9 mouse cellular contexts compared by ENCODE assay signal in genomic region chr11:80335609-80336350, GRCm38 (mm10). TPM values are rescaled to one million over a fixed set of nuclear protein-coding genes. Genes with fewer than 3 reads are reported as not detected.
DNase-seq lines count a peak whose midpoint lies in the region; ATAC-seq and TF ChIP-seq lines count a peak whose summit lies in the region.
"Had no signal": no experiment of that assay in that cellular context is flagged by ENCODE, and none has a peak within 500 bp of the region (broad histone marks: within the 10 kb centered on the region; RNA-seq: fewer than 3 reads in every experiment).

No protein-coding gene starts in this region.

- ATAC-seq in hindbrain, postnatal 0 days: peak; percentile 82
- ATAC-seq in intestine, postnatal 0 days: no peak

- H3K4me2 ChIP-seq in hindbrain, postnatal 0 days (ENCODE audit: low read depth, low read length): no peak overlapping the region
- no peak overlapping the region for H3K4me2 ChIP-seq in intestine, postnatal 0 days (replicated peaks; ENCODE audit: low read depth)
- H3K4me2 ChIP-seq: limb, embryonic 15.5 days had no signal

- no peaks in the 10 kb centered on the region for H3K36me3 ChIP-seq in embryonic facial prominence, embryonic 10.5 days (replicated peaks)
- H3K36me3 ChIP-seq in hindbrain, postnatal 0 days (ENCODE audit: insufficient read depth, low read length): no peaks in the 10 kb centered on the region
- H3K36me3 ChIP-seq in intestine, postnatal 0 days (ENCODE audit: control insufficient read depth, insufficient read depth): no peaks in the 10 kb centered on the region
- H3K36me3 ChIP-seq: limb, embryonic 15.5 days had no signal

- H3K27ac ChIP-seq in embryonic facial prominence, embryonic 10.5 days (replicated peaks): no peak overlapping the region
- no peak overlapping the region for H3K27ac ChIP-seq in hindbrain, postnatal 0 days
- no peak overlapping the region for H3K27ac ChIP-seq in intestine, postnatal 0 days (ENCODE audit: low read depth, low read length)
- H3K27ac ChIP-seq: limb, embryonic 15.5 days had no signal

- H3K4me1 ChIP-seq in embryonic facial prominence, embryonic 10.5 days: peaks cover 20% of the 10 kb centered on the region
- peaks cover 10% of the 10 kb centered on the region for H3K4me1 ChIP-seq in hindbrain, postnatal 0 days (ENCODE audit: insufficient read depth, low read length)
- no peaks in the 10 kb centered on the region for H3K4me1 ChIP-seq in intestine, postnatal 0 days (replicated peaks; ENCODE audit: control insufficient read depth, insufficient read depth, low read length)

- 0 out of 2 replicates have a peak overlapping the region, but pooled peaks have one; percentile 9 for H3K9ac ChIP-seq in hindbrain, postnatal 0 days (replicated peaks; ENCODE audit: low read length)
- H3K9ac ChIP-seq in intestine, postnatal 0 days (ENCODE audit: low read depth, low read length): no peak overlapping the region
- H3K9ac ChIP-seq: limb, embryonic 15.5 days had no signal

- H3K9me3 ChIP-seq in embryonic facial prominence, embryonic 10.5 days: no peaks in the 10 kb centered on the region
- H3K9me3 ChIP-seq in hindbrain, postnatal 0 days (ENCODE audit: low read length): no peaks in the 10 kb centered on the region
- H3K9me3 ChIP-seq in intestine, postnatal 0 days (ENCODE audit: control insufficient read depth): no peaks in the 10 kb centered on the region
- H3K9me3 ChIP-seq: limb, embryonic 15.5 days had no signal

- peak; percentile 53 for DNase-seq in left cerebral cortex, postnatal 4 days
- no peak for DNase-seq in left cerebral cortex, postnatal 10 days (ENCODE audit: extremely low spot score in 1 of 2, low spot score in 2 of 2)
- peak; percentile 53 for DNase-seq in embryonic facial prominence, embryonic 10.5 days (ENCODE audit: low spot score)
- peak; percentile 72 for DNase-seq in hindbrain, postnatal 0 days (ENCODE audit: low spot score)
- DNase-seq in retina, postnatal 1 day: peak; percentile 95
- DNase-seq in gastrocnemius, adult 8-10 months (ENCODE audit: low spot score in 2 of 2): no peak
- no peak for DNase-seq in heart, postnatal 25 days (ENCODE audit: low spot score)

- H3K4me3 ChIP-seq in embryonic facial prominence, embryonic 10.5 days: 0 out of 2 replicates have a peak overlapping the region, but pooled peaks have one; percentile 3
- no peak overlapping the region for H3K4me3 ChIP-seq in hindbrain, postnatal 0 days (ENCODE audit: low read length)
- H3K4me3 ChIP-seq in intestine, postnatal 0 days (ENCODE audit: low read depth, low read length): no peak overlapping the region
- H3K4me3 ChIP-seq: limb, embryonic 15.5 days had no signal

- intact Hi-C loops in left cerebral cortex, postnatal 4 days (cut with DNase I): no loop called here
- intact Hi-C loops in left cerebral cortex, postnatal 10 days (cut with DNase I): no loop called here
- intact Hi-C loops in heart, postnatal 25 days (cut with DNase I): no loop called here

- TF ChIP-seq CTCF in hindbrain, postnatal 0 days (IDR thresholded peaks at IDR 0.05; ENCODE audit: low read depth): no peak
- no peak for TF ChIP-seq CTCF in intestine, postnatal 0 days (IDR thresholded peaks at IDR 0.05; ENCODE audit: low read depth)

- WGBS in embryonic facial prominence, embryonic 10.5 days: 2% methylated on average over 7 of the region's 7 CpGs
- 6% methylated on average over 7 of the region's 7 CpGs for WGBS in hindbrain, postnatal 0 days
- 6% methylated on average over 7 of the region's 7 CpGs for WGBS in intestine, postnatal 0 days

- peaks cover 18% of the 10 kb centered on the region; the same call in 1 of the 2 replicates for H3K27me3 ChIP-seq in embryonic facial prominence, embryonic 10.5 days (replicated peaks; ENCODE audit: low read depth, poor library complexity, severe bottlenecking)
- H3K27me3 ChIP-seq in hindbrain, postnatal 0 days (ENCODE audit: insufficient read depth, low read length): no peaks in the 10 kb centered on the region
- H3K27me3 ChIP-seq in intestine, postnatal 0 days (replicated peaks; ENCODE audit: control insufficient read depth, insufficient read depth, low read length): no peaks in the 10 kb centered on the region; the same call in 1 of the 2 replicates
- H3K27me3 ChIP-seq: limb, embryonic 15.5 days had no signal

RNA-seq across cellular contexts. Expression of gene Rhbdl3, which starts 35.1 kb away (rescaled TPM):
- 1 to 10 TPM; 6.3 to 7.1 TPM for total RNA-seq in left cerebral cortex, postnatal 4 days (2021)
- 10 to 100 TPM; 19.4 to 22.5 TPM for total RNA-seq in left cerebral cortex, postnatal 10 days (2021)
- polyA plus RNA-seq in embryonic facial prominence, embryonic 10.5 days (2016; fragmentation: Nextera tagmentation; extraction: Ambion mirVana): 2.1 and 3.7 TPM in 2 replicates
- 5.5 and 7.5 TPM in 2 replicates for total RNA-seq in hindbrain, postnatal 0 days (2014; rRNA removed)
- polyA plus RNA-seq in hindbrain, postnatal 0 days (2015; fragmentation: Nextera tagmentation; extraction: Ambion mirVana): 2.5 and 2.7 TPM in 2 replicates
- 1 to 10 TPM; 2.8 to 8.4 (median 4.6) TPM for total RNA-seq in gastrocnemius, adult 8-10 months (2022)
- total RNA-seq in heart, postnatal 25 days (2021): 1 to 10 TPM; 7.0 to 7.5 TPM
- polyA plus RNA-seq in intestine, postnatal 0 days (2015; fragmentation: Nextera tagmentation; extraction: Ambion mirVana): 1.3 and 1.4 TPM in 2 replicates

RNA-seq across cellular contexts. Expression of gene 5730455P16Rik, which starts 42.1 kb away (rescaled TPM):
- 10 to 100 TPM; 41.1 to 45.2 TPM for total RNA-seq in left cerebral cortex, postnatal 4 days (2021)
- total RNA-seq in left cerebral cortex, postnatal 10 days (2021): 10 to 100 TPM; 47.9 to 52.3 TPM
- 22.4 and 23.9 TPM in 2 replicates for polyA plus RNA-seq in embryonic facial prominence, embryonic 10.5 days (2016; fragmentation: Nextera tagmentation; extraction: Ambion mirVana)
- 22.8 and 24.2 TPM in 2 replicates for total RNA-seq in hindbrain, postnatal 0 days (2014; rRNA removed)
- polyA plus RNA-seq in hindbrain, postnatal 0 days (2015; fragmentation: Nextera tagmentation; extraction: Ambion mirVana): 46.2 and 49.2 TPM in 2 replicates
- total RNA-seq in gastrocnemius, adult 8-10 months (2022): 10 to 100 TPM; 37.6 to 46.1 (median 42.1) TPM
- total RNA-seq in heart, postnatal 25 days (2021): 10 to 100 TPM; 22.1 to 22.9 TPM
- 8.7 and 9.1 TPM in 2 replicates for polyA plus RNA-seq in intestine, postnatal 0 days (2015; fragmentation: Nextera tagmentation; extraction: Ambion mirVana)

RNA-seq across cellular contexts. Expression of gene Zfp207, which starts 47.3 kb away (rescaled TPM):
- total RNA-seq in left cerebral cortex, postnatal 4 days (2021): 100 to 1,000 TPM; 193 to 206 TPM
- total RNA-seq in left cerebral cortex, postnatal 10 days (2021): 100 to 1,000 TPM; 146 to 149 TPM
- polyA plus RNA-seq in embryonic facial prominence, embryonic 10.5 days (2016; fragmentation: Nextera tagmentation; extraction: Ambion mirVana): 321 and 322 TPM in 2 replicates
- 192 and 228 TPM in 2 replicates for total RNA-seq in hindbrain, postnatal 0 days (2014; rRNA removed)
- polyA plus RNA-seq in hindbrain, postnatal 0 days (2015; fragmentation: Nextera tagmentation; extraction: Ambion mirVana): 141 and 149 TPM in 2 replicates
- total RNA-seq in gastrocnemius, adult 8-10 months (2022): 10 to 100 TPM; 44.1 to 54.0 (median 49.2) TPM
- 10 to 100 TPM; 68.5 to 79.5 TPM for total RNA-seq in heart, postnatal 25 days (2021)
- polyA plus RNA-seq in intestine, postnatal 0 days (2015; fragmentation: Nextera tagmentation; extraction: Ambion mirVana): 109 and 113 TPM in 2 replicates

Comparison
In these comparisons a context has a peak if more than half of its experiments do, and no peak if none do; other contexts are left out.
1. DNase-seq: peak in left cerebral cortex, postnatal 4 days (single experiment), embryonic facial prominence, embryonic 10.5 days (single experiment), hindbrain, postnatal 0 days (single experiment) and retina, postnatal 1 day (single experiment); none in left cerebral cortex, postnatal 10 days (0 of 2), gastrocnemius, adult 8-10 months (0 of 2) and heart, postnatal 25 days (single experiment).